Mouse (Mus musculus): ENCODE measurements around the gene Rpl10a.

DNA sequence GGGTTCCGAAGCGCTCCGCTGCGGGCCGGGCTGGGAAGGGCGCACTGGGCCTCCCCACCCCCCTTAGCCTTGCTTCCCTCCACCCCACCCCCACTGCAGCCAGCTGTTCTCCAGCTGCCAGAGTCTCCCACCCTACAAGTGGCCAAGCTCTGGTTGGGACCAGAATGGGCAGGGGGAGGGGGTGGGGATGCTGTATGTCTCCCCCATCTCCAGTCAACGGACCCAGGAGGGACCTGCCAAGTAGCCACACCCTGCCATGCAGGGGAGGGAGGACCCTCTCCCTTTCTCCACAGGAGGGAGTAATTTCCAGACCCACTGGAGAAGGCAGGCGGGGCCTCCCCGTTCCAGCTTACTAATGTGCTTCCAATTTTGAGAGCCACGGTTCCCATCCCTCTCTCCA lies 17.6 kb downstream of the Rpl10a start:
- TF ChIP-seq CTCF (IDR thresholded peaks at IDR 0.05; ENCODE audit: low read depth, low read length) (no peak), POLR2A (IDR thresholded peaks at IDR 0.05; ENCODE audit: borderline replicate concordance, low read depth, low read length) (no peak)
